Mouse (Mus musculus) E14TG2a.4 (cell line): ENCODE measurements at regions not wholly inside any gene's neighbourhood (a gene's known extent, or its start where the extent isn't known, plus 50 kb on each side); places are given as distances from the start of the nearest gene placed in this dataset.

ENCODE experiments used
- CTCF ChIP-seq: conservative IDR thresholded peaks from 2 replicates; pipeline ENCODE4 v1.5.1; 2014; ENCODE audit warnings: low read length
- NANOG ChIP-seq: IDR thresholded peaks from 2 replicates; pipeline ENCODE4 v1.6.1; 2014; ENCODE audit warnings: borderline replicate concordance, low read length, mixed read lengths
- POU5F1 ChIP-seq: IDR thresholded peaks from 2 replicates; pipeline ENCODE4 v1.6.1; 2014; ENCODE audit warnings: low read length, borderline replicate concordance

DNA sequence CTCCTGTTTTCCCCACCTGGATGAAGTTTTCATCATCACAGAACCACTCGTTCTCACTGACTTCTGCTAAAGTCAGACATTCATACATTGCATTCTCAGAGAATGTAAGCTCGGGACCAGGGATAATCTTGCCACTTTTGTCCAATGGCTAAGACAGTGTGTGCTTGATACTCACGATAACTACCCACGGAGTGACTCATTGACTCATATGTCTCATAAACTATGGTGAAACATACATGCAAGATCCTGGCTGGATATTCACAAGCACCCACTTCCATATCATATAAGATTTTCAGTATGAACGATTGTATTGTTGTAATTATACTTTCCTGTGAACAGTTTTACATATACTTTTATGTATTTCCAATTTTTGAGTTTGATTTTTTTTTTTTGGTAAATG is 560.5 kb upstream of the Btbd3 start:
- TF ChIP-seq CTCF (no peak), POU5F1 (no peak), NANOG (no peak)
